Mouse (Mus musculus): Measurements from ENCODE around the gene Prss32. TPM values are rescaled to one million over a fixed set of nuclear protein-coding genes. Genes with fewer than 3 reads are reported as not detected.

Prss32 gene
- polyA plus RNA-seq, 2 experiments = not detected

DNA sequence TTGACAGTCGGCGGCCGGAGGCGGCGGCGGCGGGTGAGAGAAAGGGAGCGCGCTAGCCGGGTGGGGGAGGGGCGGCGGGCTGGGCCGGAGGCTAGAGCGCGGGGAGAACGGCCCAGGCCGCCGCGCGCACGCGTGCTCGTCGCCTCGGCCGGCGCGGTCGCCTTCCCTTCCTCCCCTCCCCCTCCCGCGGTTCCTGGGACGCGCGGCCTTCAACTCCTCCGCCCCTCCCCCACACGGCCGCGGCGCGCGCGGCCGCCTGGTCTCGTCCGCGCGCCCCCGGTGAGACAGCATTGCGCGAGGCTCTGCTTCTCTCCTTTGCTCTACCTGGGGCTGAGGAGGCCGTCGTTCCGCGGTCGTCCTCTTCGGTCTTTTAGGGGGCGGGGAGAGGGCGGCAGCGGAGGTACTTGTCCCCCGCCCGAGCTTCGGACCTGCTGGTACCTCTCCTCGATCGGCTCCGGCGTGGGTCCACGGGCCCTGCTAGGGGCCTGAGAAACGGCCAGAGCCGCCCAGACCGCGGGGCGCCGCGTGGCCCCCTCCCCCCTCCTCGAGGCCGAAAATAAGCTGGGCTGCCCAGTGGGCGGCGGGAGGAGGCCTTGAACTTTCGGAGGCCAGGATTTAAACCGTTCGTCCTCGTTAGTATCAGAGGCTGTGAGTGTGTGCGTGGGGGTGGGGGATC lies 40.2 kb upstream of the Prss32 start:
- peaks cover 18% of the 10 kb centered on the region for H3K36me3 ChIP-seq (ENCODE audit: control insufficient read depth, insufficient read depth, low read length)

DNA sequence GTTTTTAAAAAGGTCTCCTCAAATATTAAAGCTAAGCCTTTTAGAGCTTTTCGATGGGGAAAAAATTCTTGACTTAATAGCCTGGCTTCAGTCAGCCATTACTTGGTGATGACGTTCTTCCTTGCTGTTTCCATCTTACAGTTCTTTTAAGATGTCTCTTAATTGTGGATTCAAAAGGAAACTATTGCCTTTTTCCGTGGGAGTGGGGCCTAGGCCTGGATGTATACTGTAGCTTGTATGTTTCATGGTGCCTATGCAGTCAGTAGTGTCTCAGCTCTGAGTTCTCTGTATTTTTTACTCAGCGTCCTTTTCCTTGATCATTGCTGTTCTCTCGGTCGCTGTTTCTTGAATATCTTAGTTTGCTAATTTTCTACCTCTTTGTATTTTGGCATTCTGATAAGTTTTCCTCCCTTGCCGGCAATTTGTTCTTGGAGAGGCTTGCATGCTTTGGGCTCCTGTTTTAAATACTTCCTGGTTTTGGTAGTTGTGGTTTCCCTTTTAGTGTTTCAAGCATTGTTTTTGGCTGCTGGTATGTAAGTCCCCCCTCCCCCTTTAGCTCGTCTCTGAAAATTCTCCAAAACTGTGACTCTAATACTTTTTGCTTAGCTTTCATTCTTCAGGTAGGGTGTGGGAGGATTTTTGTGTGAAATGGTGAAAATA lies 39.1 kb upstream of the Prss32 start:
- peaks cover 21% of the 10 kb centered on the region for H3K4me1 ChIP-seq (ENCODE audit: control insufficient read depth, insufficient read depth, low read length)
- no peaks in the 10 kb centered on the region for H3K27me3 ChIP-seq (ENCODE audit: control insufficient read depth, insufficient read depth, low read length)
- no peak for DNase-seq (ENCODE audit: low spot score)
- H3K4me2 ChIP-seq (replicated peaks; ENCODE audit: low read depth, low read length, severe bottlenecking) = peak overlapping the region; percentile 86
- TF ChIP-seq POLR2A (IDR thresholded peaks at IDR 0.05; ENCODE audit: borderline replicate concordance, extremely low read depth, insufficient read depth, insufficient read length) = no peak
- WGBS = 3% methylated on average over 8 of the region's 8 CpGs
- 0 out of 2 replicates have a peak overlapping the region, but pooled peaks have one; percentile 52 for H3K27ac ChIP-seq (replicated peaks; ENCODE audit: low read depth, low read length)
- peaks cover 28% of the 10 kb centered on the region for H3K36me3 ChIP-seq (ENCODE audit: control insufficient read depth, insufficient read depth, low read length)
- peak overlapping the region; percentile 93 for H3K9ac ChIP-seq (ENCODE audit: low read depth, low read length, severe bottlenecking)
- no peak for ATAC-seq (ENCODE audit: low FRiP score, low read depth)
- H3K4me3 ChIP-seq (replicated peaks; ENCODE audit: low read length) = peak overlapping the region; percentile 96
- no peaks in the 10 kb centered on the region for H3K9me3 ChIP-seq (ENCODE audit: control insufficient read depth, low read length)

More for the DNA sequence above, 40.2 kb upstream of the Prss32 start:
- peak; percentile 57 for ATAC-seq (ENCODE audit: low FRiP score, low read depth)
- no peaks in the 10 kb centered on the region for H3K9me3 ChIP-seq (ENCODE audit: control insufficient read depth, low read length)
- peak overlapping the region; percentile 96 for H3K4me3 ChIP-seq (replicated peaks; ENCODE audit: low read length)
- peaks cover 21% of the 10 kb centered on the region for H3K4me1 ChIP-seq (ENCODE audit: control insufficient read depth, insufficient read depth, low read length)
- peak overlapping the region; percentile 93 for H3K9ac ChIP-seq (ENCODE audit: low read depth, low read length, severe bottlenecking)
- no peaks in the 10 kb centered on the region for H3K27me3 ChIP-seq (ENCODE audit: control insufficient read depth, insufficient read depth, low read length)
- DNase-seq (ENCODE audit: low spot score) = peak; percentile 80
- TF ChIP-seq POLR2A (IDR thresholded peaks at IDR 0.05; ENCODE audit: borderline replicate concordance, extremely low read depth, insufficient read depth, insufficient read length) = no peak
- peak overlapping the region; percentile 86 for H3K4me2 ChIP-seq (replicated peaks; ENCODE audit: low read depth, low read length, severe bottlenecking)
- 1% methylated on average over 45 of the region's 83 CpGs for WGBS
- H3K27ac ChIP-seq (replicated peaks; ENCODE audit: low read depth, low read length) = peak overlapping the region; percentile 96

DNA sequence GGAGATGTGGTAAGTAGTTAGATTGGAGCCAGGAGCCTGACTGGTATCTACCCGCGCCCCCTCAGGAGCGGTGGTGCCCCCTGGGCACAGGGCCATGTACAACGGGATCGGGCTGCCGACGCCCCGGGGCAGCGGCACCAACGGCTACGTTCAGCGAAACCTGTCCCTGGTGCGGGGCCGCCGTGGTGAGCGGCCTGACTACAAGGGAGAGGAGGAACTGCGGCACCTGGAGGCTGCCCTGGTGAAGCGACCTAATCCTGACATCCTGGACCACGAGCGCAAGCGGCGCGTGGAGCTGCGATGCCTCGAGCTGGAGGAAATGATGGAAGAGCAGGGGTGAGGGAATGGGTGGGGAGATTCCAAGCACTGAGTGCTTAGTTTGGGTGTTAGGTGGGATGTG lies 36.8 kb upstream of the Prss32 start:
- H3K4me3 ChIP-seq (replicated peaks; ENCODE audit: low read length) = 0 out of 2 replicates have a peak overlapping the region, but pooled peaks have one; percentile 5
- no peaks in the 10 kb centered on the region for H3K9me3 ChIP-seq (ENCODE audit: control insufficient read depth, low read length)
- TF ChIP-seq POLR2A (IDR thresholded peaks at IDR 0.05; ENCODE audit: borderline replicate concordance, extremely low read depth, insufficient read depth, insufficient read length) = no peak
- ATAC-seq (ENCODE audit: low FRiP score, low read depth) (no peak), DNase-seq (ENCODE audit: low spot score) (no peak)
- H3K36me3 ChIP-seq (ENCODE audit: control insufficient read depth, insufficient read depth, low read length) = peaks cover 51% of the 10 kb centered on the region
- peak overlapping the region; percentile 2; the same call in 1 of the 2 replicates for H3K9ac ChIP-seq (ENCODE audit: low read depth, low read length, severe bottlenecking)
- H3K4me1 ChIP-seq (ENCODE audit: control insufficient read depth, insufficient read depth, low read length) = peaks cover 21% of the 10 kb centered on the region
- WGBS = 71% methylated on average over 25 of the region's 25 CpGs
- H3K27ac ChIP-seq (replicated peaks; ENCODE audit: low read depth, low read length) = no peak overlapping the region
- H3K4me2 ChIP-seq (replicated peaks; ENCODE audit: low read depth, low read length, severe bottlenecking) = 0 out of 2 replicates have a peak overlapping the region, but pooled peaks have one; percentile 15
- H3K27me3 ChIP-seq (ENCODE audit: control insufficient read depth, insufficient read depth, low read length) = no peaks in the 10 kb centered on the region

DNA sequence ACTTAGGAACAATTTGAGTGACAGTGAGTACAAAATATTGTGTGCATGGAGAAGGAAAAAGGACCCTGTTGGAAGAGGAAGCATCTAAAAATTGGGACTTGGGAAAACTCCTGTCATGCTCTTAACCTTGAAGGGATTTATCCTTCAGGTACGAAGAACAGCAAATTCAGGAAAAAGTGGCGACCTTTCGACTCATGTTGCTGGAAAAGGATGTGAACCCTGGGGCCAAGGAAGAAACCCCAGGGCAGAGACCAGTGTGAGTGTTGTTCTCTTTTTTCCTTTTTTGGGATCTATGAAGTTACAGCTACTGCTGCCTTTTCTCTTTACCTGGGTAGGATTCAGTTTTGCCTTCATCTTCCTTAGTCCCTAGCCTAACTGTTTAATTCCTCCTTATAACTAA lies 35.7 kb upstream of the Prss32 start:
- no peak overlapping the region for H3K4me2 ChIP-seq (replicated peaks; ENCODE audit: low read depth, low read length, severe bottlenecking)
- TF ChIP-seq POLR2A (IDR thresholded peaks at IDR 0.05; ENCODE audit: borderline replicate concordance, extremely low read depth, insufficient read depth, insufficient read length) = no peak
- no peak for ATAC-seq (ENCODE audit: low FRiP score, low read depth)
- no peak overlapping the region for H3K9ac ChIP-seq (ENCODE audit: low read depth, low read length, severe bottlenecking)
- H3K4me1 ChIP-seq (ENCODE audit: control insufficient read depth, insufficient read depth, low read length) = peaks cover 21% of the 10 kb centered on the region
- DNase-seq (ENCODE audit: low spot score) = no peak
- no peaks in the 10 kb centered on the region for H3K27me3 ChIP-seq (ENCODE audit: control insufficient read depth, insufficient read depth, low read length)
- peaks cover 62% of the 10 kb centered on the region for H3K36me3 ChIP-seq (ENCODE audit: control insufficient read depth, insufficient read depth, low read length)
- no peaks in the 10 kb centered on the region for H3K9me3 ChIP-seq (ENCODE audit: control insufficient read depth, low read length)
- H3K4me3 ChIP-seq (replicated peaks; ENCODE audit: low read length) = no peak overlapping the region
- 96% methylated on average over 3 of the region's 3 CpGs for WGBS
- H3K27ac ChIP-seq (replicated peaks; ENCODE audit: low read depth, low read length) = no peak overlapping the region

DNA sequence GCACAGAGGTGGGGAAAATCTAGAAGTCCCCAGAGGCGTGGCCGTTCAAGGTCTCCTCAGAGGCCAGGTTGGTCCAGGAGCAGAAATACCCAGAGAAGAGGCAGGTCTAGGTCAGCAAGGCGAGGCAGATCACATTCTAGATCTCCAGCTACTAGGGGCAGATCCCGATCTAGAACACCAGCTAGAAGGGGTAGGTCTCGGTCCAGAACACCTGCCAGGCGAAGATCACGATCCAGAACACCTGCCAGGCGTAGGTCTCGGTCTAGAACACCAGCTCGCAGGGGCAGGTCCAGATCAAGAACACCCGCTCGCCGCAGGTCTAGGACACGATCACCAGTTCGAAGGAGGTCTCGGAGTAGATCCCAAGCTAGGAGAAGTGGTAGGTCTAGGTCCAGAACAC lies 28.0 kb upstream of the Prss32 start:
- DNase-seq (ENCODE audit: low spot score) = no peak
- peaks cover 96% of the 10 kb centered on the region for H3K36me3 ChIP-seq (ENCODE audit: control insufficient read depth, insufficient read depth, low read length)
- no peaks in the 10 kb centered on the region for H3K4me1 ChIP-seq (ENCODE audit: control insufficient read depth, insufficient read depth, low read length)
- ATAC-seq (ENCODE audit: low FRiP score, low read depth) = no peak
- no peak overlapping the region for H3K9ac ChIP-seq (ENCODE audit: low read depth, low read length, severe bottlenecking)
- H3K27me3 ChIP-seq (ENCODE audit: control insufficient read depth, insufficient read depth, low read length) = no peaks in the 10 kb centered on the region
- no peak for TF ChIP-seq POLR2A (IDR thresholded peaks at IDR 0.05; ENCODE audit: borderline replicate concordance, extremely low read depth, insufficient read depth, insufficient read length)
- 98% methylated on average over 16 of the region's 16 CpGs for WGBS
- H3K9me3 ChIP-seq (ENCODE audit: control insufficient read depth, low read length) = peaks cover 49% of the 10 kb centered on the region
- no peak overlapping the region for H3K4me2 ChIP-seq (replicated peaks; ENCODE audit: low read depth, low read length, severe bottlenecking)
- no peak overlapping the region for H3K4me3 ChIP-seq (replicated peaks; ENCODE audit: low read length)
- no peak overlapping the region for H3K27ac ChIP-seq (replicated peaks; ENCODE audit: low read depth, low read length)

Measured in limb, embryonic 14.5 days (tissue).